Mouse (Mus musculus) forebrain, embryonic 10.5 days (tissue): ENCODE data around the gene Ppp3ca. TPM values are rescaled to one million over a fixed set of nuclear protein-coding genes. Genes with fewer than 3 reads are reported as not detected.
A peak's percentile ranks its signal among the peaks of the same experiment; 100 is the strongest.

ENCODE experiments used
- DNase-seq: peaks from one replicate; pipeline ENCODE4 v3.0.0-alpha.2; 2017; ENCODE audit warnings: low spot score; ENCODE audit errors: extremely low spot score
- H3K27ac ChIP-seq: fragments of 300-500 bp; sonication (generic); 2 replicates; pipeline ENCODE4 v1.5.1; 2016; ENCODE audit warnings: mild to moderate bottlenecking
- H3K27me3 ChIP-seq: fragments of 300-500 bp; sonication (generic); 2 replicates; pipeline ENCODE4 v1.6.1; 2016; ENCODE audit warnings: mild to moderate bottlenecking; ENCODE audit not compliant: poor library complexity, severe bottlenecking
- H3K36me3 ChIP-seq: fragments of 300-500 bp; sonication (generic); replicated peaks from 2 replicates; pipeline ENCODE4 v1.6.1; 2016; ENCODE audit warnings: mild to moderate bottlenecking, moderate library complexity
- H3K4me1 ChIP-seq: fragments of 300-500 bp; sonication (generic); 2 replicates; pipeline ENCODE4 v1.6.1; 2016
- H3K4me3 ChIP-seq: fragments of 300-500 bp; sonication (generic); 2 replicates; pipeline ENCODE4 v1.5.1; 2016; ENCODE audit warnings: mild to moderate bottlenecking, moderate library complexity
- H3K9me3 ChIP-seq: fragments of 300-500 bp; sonication (generic); 2 replicates; pipeline ENCODE4 v1.6.1; 2016; ENCODE audit warnings: mild to moderate bottlenecking, moderate library complexity
- WGBS: fragments of 180-500 bp; shearing (Covaris S2); methylation state at CpG from one replicate; pipeline ENCODE4 v1.1.7; 2016; 5-methylcytosine and 5-hydroxymethylcytosine counted together
- polyA plus RNA-seq: library from polyadenylated mRNA; unstranded; fragments of >200 nt; fragmentation: Nextera tagmentation; extraction: Ambion mirVana; gene quantifications from 2 replicates; pipeline ENCODE4 v1.2.1, GENCODE M21; 2016

Ppp3ca gene
- polyA plus RNA-seq, 1 experiment from 2014 or later, result 28.7 TPM

DNA sequence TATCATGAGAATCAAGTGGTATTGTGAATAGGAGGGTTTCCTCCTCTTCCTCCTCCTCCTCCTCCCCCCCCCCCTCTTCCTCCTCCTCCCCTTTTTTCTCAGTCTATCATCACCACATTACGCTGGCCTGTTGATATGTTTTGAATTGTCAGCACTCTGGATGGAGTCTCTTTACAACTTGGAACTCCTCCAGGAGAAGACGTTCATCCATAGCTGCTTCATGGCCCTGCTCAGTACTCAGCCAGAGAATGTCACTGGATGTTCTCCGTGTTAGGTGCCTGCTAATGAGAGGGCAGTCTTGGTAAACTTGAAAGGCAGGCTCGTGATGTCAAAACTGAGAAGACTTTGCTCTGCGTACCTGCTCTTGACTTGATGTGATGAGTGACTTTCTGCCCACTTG, 149.1 kb downstream of the Ppp3ca start:
- no peak overlapping the region for H3K27ac ChIP-seq
- 89% methylated on average over 5 of the region's 5 CpGs for WGBS
- peaks cover 7% of the 10 kb centered on the region for H3K4me1 ChIP-seq
- no peaks in the 10 kb centered on the region for H3K9me3 ChIP-seq
- no peaks in the 10 kb centered on the region for H3K27me3 ChIP-seq
- no peak overlapping the region for H3K4me3 ChIP-seq
- no peak for DNase-seq
- peaks cover 5% of the 10 kb centered on the region for H3K36me3 ChIP-seq

DNA sequence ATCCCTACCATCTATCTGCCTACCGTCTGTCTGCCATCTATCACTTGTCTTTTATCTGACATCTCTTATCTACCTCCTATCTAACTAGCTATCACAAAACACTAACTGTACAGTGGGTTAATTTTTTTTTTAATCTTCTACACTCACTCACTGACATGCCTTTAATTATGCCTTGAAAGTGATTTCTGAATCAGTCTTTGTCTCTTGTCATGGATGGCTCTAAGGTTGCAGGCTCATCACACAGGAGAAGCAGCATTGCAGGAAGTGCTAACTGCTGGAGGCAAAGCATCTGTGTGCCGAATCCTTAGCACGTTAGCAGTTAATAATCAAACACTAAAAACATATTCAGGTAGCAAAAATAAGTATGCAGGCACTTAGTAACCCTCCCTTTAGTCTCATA, 151.1 kb downstream of the Ppp3ca start:
- no peaks in the 10 kb centered on the region for H3K9me3 ChIP-seq
- WGBS, result 85% methylated on average over 3 of the region's 3 CpGs
- H3K36me3 ChIP-seq, result peaks cover 6% of the 10 kb centered on the region
- no peak overlapping the region for H3K4me3 ChIP-seq
- H3K27me3 ChIP-seq, result no peaks in the 10 kb centered on the region
- H3K27ac ChIP-seq, result no peak overlapping the region
- DNase-seq, result no peak
- H3K4me1 ChIP-seq, result peaks cover 4% of the 10 kb centered on the region

DNA sequence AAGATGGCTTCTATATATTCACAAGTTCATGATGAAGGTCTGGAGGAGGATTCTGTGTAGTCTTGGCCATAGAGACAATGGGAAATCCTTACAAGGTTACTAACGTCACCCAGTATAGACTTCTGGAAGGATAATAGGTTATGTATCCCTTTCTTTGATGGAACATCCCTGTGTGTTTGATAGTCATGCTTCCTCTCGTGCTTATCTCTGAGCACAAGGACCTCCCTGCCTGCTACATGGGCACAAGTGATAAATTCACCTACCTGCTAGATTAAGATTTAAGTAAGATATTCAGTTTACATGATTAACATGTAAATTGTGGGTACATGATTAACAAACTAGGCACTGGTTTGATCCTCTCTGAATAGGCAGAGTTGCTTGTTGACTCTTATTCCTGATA, 152.1 kb downstream of the Ppp3ca start:
- no peak for DNase-seq
- no peak overlapping the region for H3K27ac ChIP-seq
- no peaks in the 10 kb centered on the region for H3K9me3 ChIP-seq
- H3K4me1 ChIP-seq, result no peaks in the 10 kb centered on the region
- peaks cover 6% of the 10 kb centered on the region for H3K36me3 ChIP-seq
- no peak overlapping the region for H3K4me3 ChIP-seq
- WGBS, result 91% methylated on average over 2 of the region's 2 CpGs
- H3K27me3 ChIP-seq, result no peaks in the 10 kb centered on the region

DNA sequence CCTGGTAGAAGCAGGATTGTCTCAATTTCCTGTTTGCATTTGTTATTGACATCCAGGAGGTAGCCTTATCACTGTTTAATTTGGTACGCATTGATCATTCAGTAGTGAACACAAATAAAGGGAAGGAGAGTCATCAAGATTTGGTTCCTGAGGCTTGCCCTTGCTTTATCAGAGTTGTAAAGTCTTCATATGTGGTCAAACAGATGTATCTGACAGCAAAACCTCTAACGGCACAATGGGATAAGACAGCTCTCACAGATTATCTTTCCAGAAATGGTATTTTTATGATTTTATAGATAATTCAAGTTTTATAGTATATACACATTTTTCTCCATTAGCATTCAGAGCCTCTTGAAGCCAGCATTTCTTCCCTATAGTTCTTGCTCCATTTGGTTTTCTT, 152.5 kb downstream of the Ppp3ca start:
- no peak overlapping the region for H3K4me3 ChIP-seq
- no peaks in the 10 kb centered on the region for H3K4me1 ChIP-seq
- DNase-seq, result no peak
- no peaks in the 10 kb centered on the region for H3K9me3 ChIP-seq
- WGBS, result 98% methylated on average over 2 of the region's 2 CpGs
- H3K27ac ChIP-seq, result no peak overlapping the region
- peaks cover 6% of the 10 kb centered on the region for H3K36me3 ChIP-seq
- no peaks in the 10 kb centered on the region for H3K27me3 ChIP-seq

DNA sequence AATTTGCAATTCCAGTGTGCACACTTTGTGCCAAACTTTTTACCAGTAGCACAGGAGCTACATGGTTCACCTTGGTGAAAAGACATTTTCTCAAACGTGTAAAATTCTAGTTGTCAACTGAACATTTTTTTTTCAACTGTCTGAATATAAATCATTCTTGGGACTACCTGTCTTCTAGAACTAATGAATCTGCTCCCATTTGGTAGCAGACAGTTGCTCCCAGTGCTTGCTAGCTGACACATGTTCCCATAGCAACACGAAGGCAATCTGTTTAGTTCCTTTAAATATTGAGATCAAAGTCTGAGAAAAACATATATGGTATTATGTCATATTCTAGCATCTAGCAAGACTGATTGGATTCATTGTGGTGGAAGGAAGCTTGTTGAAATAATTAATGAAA, 158.5 kb downstream of the Ppp3ca start:
- no peaks in the 10 kb centered on the region for H3K9me3 ChIP-seq
- H3K4me1 ChIP-seq, result peaks cover 29% of the 10 kb centered on the region
- DNase-seq, result no peak
- H3K36me3 ChIP-seq, result peaks cover 6% of the 10 kb centered on the region
- H3K27me3 ChIP-seq, result no peaks in the 10 kb centered on the region
- 90% methylated on average over 2 of the region's 2 CpGs for WGBS
- H3K4me3 ChIP-seq, result no peak overlapping the region
- no peak overlapping the region for H3K27ac ChIP-seq

DNA sequence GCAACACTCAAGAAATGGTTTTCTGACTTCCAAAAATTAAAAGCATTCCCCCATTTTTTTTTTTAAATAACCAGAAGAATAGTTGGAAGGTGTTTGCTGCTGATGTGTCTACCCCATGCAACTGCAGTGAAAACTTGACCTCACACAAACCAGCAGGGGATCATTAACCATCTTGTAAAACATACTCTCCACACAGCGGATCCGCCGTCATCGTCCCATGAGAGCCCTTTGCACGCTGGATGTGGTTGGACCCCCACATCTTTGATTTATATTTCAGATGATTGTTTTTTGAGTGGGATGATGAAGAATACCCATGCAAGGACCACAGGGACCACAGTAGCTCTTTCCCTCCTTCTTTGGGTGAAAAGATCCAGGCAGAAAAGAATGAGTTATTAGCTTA, 159.2 kb downstream of the Ppp3ca start:
- H3K27ac ChIP-seq, result no peak overlapping the region
- WGBS, result 92% methylated on average over 5 of the region's 5 CpGs
- no peak overlapping the region for H3K4me3 ChIP-seq
- H3K9me3 ChIP-seq, result no peaks in the 10 kb centered on the region
- peaks cover 35% of the 10 kb centered on the region for H3K4me1 ChIP-seq
- no peak for DNase-seq
- H3K27me3 ChIP-seq, result no peaks in the 10 kb centered on the region
- H3K36me3 ChIP-seq, result no peaks in the 10 kb centered on the region

DNA sequence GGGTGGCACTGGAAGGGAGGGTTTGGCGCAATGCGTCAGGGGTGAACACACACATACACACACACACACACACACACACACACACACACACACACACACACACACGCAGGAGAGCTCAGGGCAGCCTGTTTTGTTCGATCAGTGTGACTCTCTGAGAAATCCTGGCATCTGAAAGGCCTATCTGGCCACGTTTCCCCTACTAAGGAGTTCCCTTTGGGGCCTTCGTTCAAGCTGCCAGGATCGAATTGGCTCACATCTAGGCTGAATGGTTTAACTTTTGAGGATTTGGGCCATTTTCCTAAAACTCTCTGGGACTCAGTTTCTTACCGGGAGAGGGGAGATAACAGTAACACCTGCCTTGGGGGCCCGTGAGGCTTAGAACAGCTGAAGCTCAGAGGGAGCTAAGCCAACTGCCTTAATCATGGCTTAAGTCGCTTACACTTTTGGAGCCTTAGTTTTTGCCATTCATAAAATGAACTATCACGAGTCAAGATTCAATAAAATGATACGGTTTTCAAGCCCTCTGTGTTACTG, 160.8 kb downstream of the Ppp3ca start:
- no peak for DNase-seq
- WGBS, result 88% methylated on average over 11 of the region's 12 CpGs
- Histone ChIP-seq H3K4me1 (peaks cover 52% of the 10 kb centered on the region), H3K27ac (no peak overlapping the region), H3K4me3 (no peak overlapping the region), H3K9me3 (no peaks in the 10 kb centered on the region), H3K27me3 (no peaks in the 10 kb centered on the region), H3K36me3 (no peaks in the 10 kb centered on the region)

DNA sequence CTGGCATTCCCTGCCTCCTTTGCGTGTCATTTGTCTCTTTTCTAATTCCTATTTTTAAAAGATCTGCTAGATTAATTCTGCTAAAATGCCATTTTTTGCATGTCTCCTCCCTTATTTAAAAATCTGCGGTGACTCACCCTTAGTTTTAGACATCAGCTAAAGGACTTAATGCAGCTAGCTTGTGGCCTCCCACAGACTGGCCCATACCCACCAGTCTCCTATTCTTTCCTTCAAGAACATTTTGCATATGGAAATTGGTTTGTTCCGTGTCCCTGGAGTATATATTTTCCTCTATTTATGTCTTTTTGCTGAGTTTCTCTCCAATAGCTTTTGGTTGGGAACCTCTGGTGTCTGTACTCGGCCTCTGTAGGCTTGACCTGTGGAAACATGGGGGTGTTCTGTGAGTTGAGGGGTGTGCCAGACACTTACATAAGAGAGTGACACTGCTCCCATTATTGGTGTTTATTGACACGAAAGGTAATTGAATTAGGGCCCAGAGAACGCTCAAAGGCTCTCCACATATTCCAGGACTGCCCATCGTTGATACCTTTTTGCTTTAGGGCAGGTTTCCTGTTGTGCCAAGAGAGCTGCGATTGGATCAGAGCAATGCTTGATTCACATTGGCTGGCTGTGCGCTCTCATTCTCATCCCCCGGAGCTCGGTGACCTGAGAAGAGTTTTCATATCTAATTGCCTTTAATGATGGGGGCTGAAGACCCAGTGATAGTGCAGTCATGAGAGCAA, 163.2 kb downstream of the Ppp3ca start:
- Histone ChIP-seq H3K4me3 (peak overlapping the region; percentile 24; the same call in 1 of the 2 replicates), H3K27ac (no peak overlapping the region), H3K36me3 (no peaks in the 10 kb centered on the region), H3K27me3 (no peaks in the 10 kb centered on the region), H3K4me1 (peaks cover 70% of the 10 kb centered on the region), H3K9me3 (no peaks in the 10 kb centered on the region)
- WGBS, result 34% methylated on average over 11 of the region's 11 CpGs
- peak; percentile 23 for DNase-seq

DNA sequence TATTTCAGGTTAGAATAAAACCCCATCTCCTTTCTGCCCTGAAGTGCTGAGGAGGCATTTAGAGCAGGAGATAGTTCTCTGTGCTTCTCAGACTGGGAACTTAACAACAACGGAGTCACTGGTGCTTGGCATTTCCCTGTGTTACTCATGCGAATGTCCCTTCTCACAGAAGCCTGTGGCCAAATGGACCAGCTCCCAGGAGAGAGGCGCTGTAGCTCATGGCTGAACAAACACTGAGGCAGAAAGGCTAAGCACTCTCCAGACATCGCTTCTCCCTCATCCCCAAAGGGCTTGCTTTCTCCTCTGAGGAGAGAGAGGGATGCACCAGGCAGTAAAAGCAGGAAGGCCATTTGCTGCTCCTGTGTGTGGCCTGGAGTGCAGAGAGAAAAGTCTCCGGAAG, 164.0 kb downstream of the Ppp3ca start:
- Histone ChIP-seq H3K27me3 (no peaks in the 10 kb centered on the region), H3K9me3 (no peaks in the 10 kb centered on the region), H3K4me1 (peaks cover 70% of the 10 kb centered on the region), H3K27ac (peak overlapping the region; percentile 80), H3K4me3 (no peak overlapping the region), H3K36me3 (no peaks in the 10 kb centered on the region)
- 1% methylated on average over 5 of the region's 5 CpGs for WGBS
- no peak for DNase-seq

DNA sequence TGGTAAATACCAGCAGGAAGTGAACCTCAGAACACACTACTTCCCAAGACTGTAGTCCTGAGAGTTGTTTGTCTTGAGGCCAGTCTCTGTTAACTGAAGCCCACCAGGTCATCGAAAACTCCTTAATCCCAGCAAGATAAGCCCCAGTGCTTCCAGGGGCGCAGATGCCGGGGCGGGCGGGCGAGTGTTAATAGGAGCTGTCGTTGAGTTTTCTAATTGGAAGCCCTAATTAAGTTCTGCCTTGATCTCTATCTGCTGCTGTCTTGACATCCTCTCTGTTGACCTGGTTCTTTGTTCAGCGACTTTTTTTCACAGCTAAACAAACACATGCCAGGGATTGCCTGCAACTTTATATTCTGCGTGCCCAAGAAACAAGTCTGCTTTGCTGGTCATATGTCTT, 165.9 kb downstream of the Ppp3ca start:
- Histone ChIP-seq H3K27ac (peak overlapping the region; percentile 73), H3K4me3 (peak overlapping the region; percentile 10; the same call in 1 of the 2 replicates), H3K27me3 (no peaks in the 10 kb centered on the region), H3K36me3 (no peaks in the 10 kb centered on the region), H3K4me1 (peaks cover 68% of the 10 kb centered on the region), H3K9me3 (no peaks in the 10 kb centered on the region)
- peak; percentile 49 for DNase-seq
- WGBS, result 10% methylated on average over 9 of the region's 9 CpGs

DNA sequence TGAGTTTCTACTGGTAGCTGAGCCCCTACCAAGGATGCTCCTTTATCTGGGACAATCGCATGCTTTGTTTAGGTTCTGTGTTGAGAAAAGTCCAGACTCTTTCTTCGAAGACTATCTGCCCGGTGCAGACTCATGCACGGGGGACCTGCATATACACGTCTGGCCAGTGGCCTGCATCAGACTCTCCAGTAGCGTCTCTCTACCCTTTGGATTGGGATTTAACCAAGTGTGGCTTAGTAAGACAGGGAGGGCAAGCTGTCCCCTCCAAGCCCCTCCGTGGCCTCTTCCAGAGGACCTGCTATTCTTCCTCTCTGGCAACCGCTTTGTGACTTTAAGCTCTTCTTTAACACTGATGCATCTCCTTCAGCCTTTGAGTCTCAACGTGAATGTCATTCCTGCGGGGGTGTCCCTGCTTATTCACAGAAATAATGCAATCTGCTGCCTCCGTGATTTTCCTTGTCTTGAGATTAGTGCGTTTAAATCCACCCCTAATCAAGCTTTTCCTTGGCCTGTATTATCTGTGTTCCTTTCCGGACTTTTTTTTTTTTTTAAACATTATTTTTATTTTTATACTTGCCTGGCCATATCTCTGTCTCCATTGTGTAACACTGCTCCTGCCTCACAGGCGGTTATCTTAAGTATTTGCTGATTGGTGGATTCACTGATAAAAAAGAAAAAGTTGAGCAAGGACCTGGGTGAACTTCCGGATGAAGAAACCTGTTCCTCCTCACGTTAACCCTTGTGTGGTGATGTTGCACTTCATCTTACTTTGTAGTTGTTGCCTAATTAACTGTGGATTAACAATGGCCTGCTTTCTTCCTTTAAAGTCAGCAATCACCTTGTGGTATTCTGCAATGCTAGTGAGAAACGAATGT, 166.6 kb downstream of the Ppp3ca start:
- WGBS, result 32% methylated on average over 17 of the region's 17 CpGs
- H3K4me3 ChIP-seq, result peak overlapping the region; percentile 10; the same call in 1 of the 2 replicates
- peaks cover 69% of the 10 kb centered on the region for H3K4me1 ChIP-seq
- H3K36me3 ChIP-seq, result no peaks in the 10 kb centered on the region
- peak overlapping the region; percentile 73 for H3K27ac ChIP-seq
- peak; percentile 31 for DNase-seq
- no peaks in the 10 kb centered on the region for H3K9me3 ChIP-seq
- H3K27me3 ChIP-seq, result no peaks in the 10 kb centered on the region

DNA sequence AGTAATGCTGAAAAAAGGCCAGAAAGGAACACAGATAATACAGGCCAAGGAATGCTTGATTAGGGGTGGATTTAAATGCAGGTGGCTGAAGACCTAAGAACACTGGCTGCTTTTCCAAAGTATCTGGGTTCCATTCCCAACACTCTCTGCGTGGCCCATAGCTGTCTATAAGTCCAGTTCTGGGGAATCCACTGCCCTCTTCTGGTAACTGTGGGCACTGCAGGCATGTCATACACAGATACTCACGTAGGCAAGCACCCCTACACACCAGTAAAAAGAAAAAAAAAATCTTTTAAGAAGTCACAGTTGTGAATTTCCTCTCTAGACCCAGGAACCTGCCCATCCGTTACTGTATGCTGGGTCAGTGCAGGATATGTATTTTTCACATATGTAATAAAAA, 167.7 kb downstream of the Ppp3ca start:
- Histone ChIP-seq H3K27ac (no peak overlapping the region), H3K4me3 (no peak overlapping the region), H3K27me3 (no peaks in the 10 kb centered on the region), H3K36me3 (no peaks in the 10 kb centered on the region), H3K4me1 (peaks cover 63% of the 10 kb centered on the region), H3K9me3 (no peaks in the 10 kb centered on the region)
- peak; percentile 30 for DNase-seq
- 90% methylated on average over 3 of the region's 3 CpGs for WGBS

DNA sequence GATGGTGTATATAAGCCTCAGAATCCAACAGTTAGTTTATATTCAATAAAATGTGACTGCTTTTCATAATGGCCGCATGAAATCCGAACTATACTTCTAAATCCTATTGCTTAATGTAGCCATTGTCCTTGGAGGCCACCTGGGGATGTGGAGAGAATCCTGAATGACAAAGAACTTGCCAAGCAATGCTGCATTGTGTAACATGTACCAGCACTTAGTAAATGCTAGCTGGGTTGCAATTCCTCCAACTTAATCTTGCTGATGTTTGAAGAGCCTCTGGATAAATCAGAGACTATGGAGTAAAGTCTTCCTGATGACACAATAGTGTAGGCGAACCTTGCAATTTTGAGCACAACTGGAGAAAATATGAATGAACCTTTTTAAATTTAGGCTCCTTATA, 171.4 kb downstream of the Ppp3ca start:
- DNase-seq, result no peak
- 64% methylated on average over 3 of the region's 3 CpGs for WGBS
- no peak overlapping the region for H3K27ac ChIP-seq
- no peaks in the 10 kb centered on the region for H3K9me3 ChIP-seq
- no peaks in the 10 kb centered on the region for H3K36me3 ChIP-seq
- H3K27me3 ChIP-seq, result no peaks in the 10 kb centered on the region
- H3K4me1 ChIP-seq, result peaks cover 44% of the 10 kb centered on the region
- H3K4me3 ChIP-seq, result no peak overlapping the region
